Mouse (Mus musculus) NIH3T3 (cell line): ENCODE results near the gene Slc35e4.
"Not testable (repeated sequence)": the region's sequence is repeated elsewhere in the genome, so short reads cannot be mapped to it uniquely, and the experiment has no call there.

Source experiments
- DNase-seq: peaks from one replicate; pipeline ENCODE4 v3.0.0-alpha.2; 2012; ENCODE audit warnings: low read depth

The Slc35e4 gene

GRCm38 (mm10) chr11:3914109-3914840 lies at the start of gene Slc35e4:
TSS of gene Slc35e4 (minus strand) at chr11:3914664.
- DNase-seq, result peak; percentile 94

- DNase-seq, result peak; percentile 89
Measured at GRCm38 (mm10) chr11:3963610-3964415, 49.3 kb upstream of the Slc35e4 start, which contains the start of gene Pes1. TSS of gene Pes1 (plus strand) at chr11:3963975.

GRCm38 (mm10) chr11:3963155-3963554 lies 48.7 kb upstream of the Slc35e4 start:
- DNase-seq, result no peak

GRCm38 (mm10) chr11:3961761-3962160 lies 47.3 kb upstream of the Slc35e4 start:
- DNase-seq, result no peak

GRCm38 (mm10) chr11:3960901-3961300 lies 46.4 kb upstream of the Slc35e4 start:
- peak; percentile 51 for DNase-seq

GRCm38 (mm10) chr11:3955371-3955770 lies 40.9 kb upstream of the Slc35e4 start:
- not testable (repeated sequence) for DNase-seq

- not testable (repeated sequence) for DNase-seq
Measured at GRCm38 (mm10) chr11:3954876-3955275, 40.4 kb upstream of the Slc35e4 start.

- no peak for DNase-seq
Measured at GRCm38 (mm10) chr11:3946386-3946785, 31.9 kb upstream of the Slc35e4 start.

GRCm38 (mm10) chr11:3941371-3941770 lies 26.9 kb upstream of the Slc35e4 start:
- DNase-seq, result no peak

- no peak for DNase-seq
Measured at GRCm38 (mm10) chr11:3937321-3937874, 22.9 kb upstream of the Slc35e4 start.

GRCm38 (mm10) chr11:3936318-3936717 lies 21.9 kb upstream of the Slc35e4 start:
- DNase-seq, result no peak

- no peak for DNase-seq
Measured at GRCm38 (mm10) chr11:3935135-3935534, 20.7 kb upstream of the Slc35e4 start.

GRCm38 (mm10) chr11:3933756-3934285 lies 19.4 kb upstream of the Slc35e4 start:
- no peak for DNase-seq

GRCm38 (mm10) chr11:3931511-3932211 lies 17.2 kb upstream of the Slc35e4 start, which contains the start of gene Tcn2:
TSS of gene Tcn2 (minus strand) at chr11:3932159.
- DNase-seq, result peak; percentile 84

GRCm38 (mm10) chr11:3930931-3931330 lies 16.5 kb upstream of the Slc35e4 start:
- no peak for DNase-seq

- DNase-seq, result no peak
Measured at GRCm38 (mm10) chr11:3930019-3930418, 15.6 kb upstream of the Slc35e4 start.

- no peak for DNase-seq
Measured at GRCm38 (mm10) chr11:3925916-3926315, 11.5 kb upstream of the Slc35e4 start.

GRCm38 (mm10) chr11:3922731-3923130 lies 8.3 kb upstream of the Slc35e4 start:
- no peak for DNase-seq

GRCm38 (mm10) chr11:3922115-3922514 lies 7.7 kb upstream of the Slc35e4 start:
- no peak for DNase-seq

- peak; percentile 79 for DNase-seq
Measured at GRCm38 (mm10) chr11:3921281-3921850, 6.9 kb upstream of the Slc35e4 start.

GRCm38 (mm10) chr11:3920476-3920875 lies 6.0 kb upstream of the Slc35e4 start:
- DNase-seq, result no peak
